Mouse (Mus musculus) liver, embryonic 15.5 days (tissue): Measurements from ENCODE around the gene Rab4a. TPM values are rescaled to one million over a fixed set of nuclear protein-coding genes. Genes with fewer than 3 reads are reported as not detected.

Experiments
- ATAC-seq: fragments of 200-750 bp; cut with Nextera tagmentation; 2 replicates; pipeline ENCODE4 v1.8.0; 2017; ENCODE audit warnings: moderate number of reproducible peaks, mild to moderate bottlenecking, moderate library complexity; ENCODE audit not compliant: insufficient read depth
- H3K27ac ChIP-seq: fragments of 300-500 bp; sonication (generic); replicated peaks from 2 replicates; pipeline ENCODE4 v1.5.1; 2015; ENCODE audit warnings: mild to moderate bottlenecking, inconsistent platforms
- H3K27me3 ChIP-seq: fragments of 300-500 bp; sonication (generic); 2 replicates; pipeline ENCODE4 v1.6.1; 2015; ENCODE audit warnings: mild to moderate bottlenecking, inconsistent platforms
- H3K36me3 ChIP-seq: fragments of 300-500 bp; sonication (generic); replicated peaks from 2 replicates; pipeline ENCODE4 v1.6.1; 2015; ENCODE audit warnings: moderate library complexity, mild to moderate bottlenecking, inconsistent platforms
- H3K4me1 ChIP-seq: fragments of 300-500 bp; sonication (generic); replicated peaks from 2 replicates; pipeline ENCODE4 v1.6.1; 2015; ENCODE audit warnings: inconsistent platforms
- H3K4me2 ChIP-seq: fragments of 300-500 bp; sonication (generic); 2 replicates; pipeline ENCODE4 v1.6.1; 2015; ENCODE audit warnings: moderate library complexity, mild to moderate bottlenecking, inconsistent platforms
- H3K4me3 ChIP-seq: fragments of 300-500 bp; sonication (generic); replicated peaks from 2 replicates; pipeline ENCODE4 v1.5.1; 2015; ENCODE audit warnings: mild to moderate bottlenecking, inconsistent platforms
- H3K9ac ChIP-seq: fragments of 300-500 bp; sonication (generic); 2 replicates; pipeline ENCODE4 v1.6.1; 2015; ENCODE audit warnings: moderate library complexity, mild to moderate bottlenecking, inconsistent platforms
- H3K9me3 ChIP-seq: fragments of 300-500 bp; sonication (generic); replicated peaks from 2 replicates; pipeline ENCODE4 v1.6.1; 2016; ENCODE audit warnings: inconsistent platforms
- WGBS: fragments of 180-500 bp; shearing (Covaris S2); methylation state at CpG from one replicate; pipeline ENCODE4 v1.1.7; 2015; ENCODE audit warnings: mixed read lengths; ENCODE audit not compliant: insufficient replicate concordance; 5-methylcytosine and 5-hydroxymethylcytosine counted together
- polyA plus RNA-seq: library from polyadenylated mRNA; unstranded; fragments of >200 nt; fragmentation: Nextera tagmentation; extraction: Ambion mirVana; gene quantifications from 2 replicates; pipeline ENCODE4 v1.2.1, GENCODE M21; 2015

Rab4a gene
- polyA plus RNA-seq, 1 experiment from 2014 or later: 28.8 TPM

GRCm38 (mm10) chr8:123826758-123827157 is 21.0 kb downstream of the Rab4a start:
- no peak overlapping the region for H3K4me3 ChIP-seq
- 87% methylated on average over 7 of the region's 7 CpGs for WGBS
- H3K9me3 ChIP-seq: no peaks in the 10 kb centered on the region
- no peaks in the 10 kb centered on the region for H3K27me3 ChIP-seq
- H3K27ac ChIP-seq: no peak overlapping the region
- no peak overlapping the region for H3K9ac ChIP-seq
- peaks cover 75% of the 10 kb centered on the region for H3K36me3 ChIP-seq
- no peak overlapping the region for H3K4me2 ChIP-seq
- ATAC-seq: no peak
- H3K4me1 ChIP-seq: peaks cover 29% of the 10 kb centered on the region

- ATAC-seq: no peak
- H3K4me2 ChIP-seq: no peak overlapping the region
Observed at GRCm38 (mm10) chr8:123827523-123827922, 21.7 kb downstream of the Rab4a start.

GRCm38 (mm10) chr8:123832757-123833156 is 27.0 kb downstream of the Rab4a start:
- 76% methylated on average over 4 of the region's 4 CpGs for WGBS
- Histone ChIP-seq H3K27ac (no peak overlapping the region), H3K4me3 (no peak overlapping the region), H3K4me1 (no peaks in the 10 kb centered on the region), H3K27me3 (no peaks in the 10 kb centered on the region), H3K4me2 (no peak overlapping the region), H3K9ac (no peak overlapping the region), H3K36me3 (peaks cover 82% of the 10 kb centered on the region), H3K9me3 (no peaks in the 10 kb centered on the region)
- no peak for ATAC-seq

More at GRCm38 (mm10) chr8:123827523-123827922, 21.7 kb downstream of the Rab4a start:
- Histone ChIP-seq H3K36me3 (peaks cover 77% of the 10 kb centered on the region), H3K27ac (no peak overlapping the region), H3K27me3 (no peaks in the 10 kb centered on the region), H3K4me3 (no peak overlapping the region), H3K9me3 (no peaks in the 10 kb centered on the region), H3K4me1 (peaks cover 24% of the 10 kb centered on the region), H3K9ac (no peak overlapping the region)
- WGBS: 85% methylated on average over 13 of the region's 13 CpGs

- H3K27ac ChIP-seq: no peak overlapping the region
- H3K4me2 ChIP-seq: no peak overlapping the region
- no peaks in the 10 kb centered on the region for H3K27me3 ChIP-seq
- WGBS: 58% methylated on average over 9 of the region's 9 CpGs
- no peak overlapping the region for H3K4me3 ChIP-seq
- H3K9ac ChIP-seq: no peak overlapping the region
- no peak for ATAC-seq
- no peaks in the 10 kb centered on the region for H3K9me3 ChIP-seq
- peaks cover 62% of the 10 kb centered on the region for H3K36me3 ChIP-seq
- no peaks in the 10 kb centered on the region; the same call in 1 of the 2 replicates for H3K4me1 ChIP-seq
Observed at GRCm38 (mm10) chr8:123835451-123835850, 29.7 kb downstream of the Rab4a start.

GRCm38 (mm10) chr8:123836354-123836753 is 30.6 kb downstream of the Rab4a start:
- no peaks in the 10 kb centered on the region; the same call in 1 of the 2 replicates for H3K4me1 ChIP-seq
- H3K4me2 ChIP-seq: no peak overlapping the region
- peaks cover 63% of the 10 kb centered on the region for H3K36me3 ChIP-seq
- no peak overlapping the region for H3K9ac ChIP-seq
- no peak for ATAC-seq
- no peak overlapping the region for H3K4me3 ChIP-seq
- no peaks in the 10 kb centered on the region for H3K9me3 ChIP-seq
- H3K27ac ChIP-seq: no peak overlapping the region
- H3K27me3 ChIP-seq: no peaks in the 10 kb centered on the region
- 83% methylated on average over 6 of the region's 6 CpGs for WGBS

GRCm38 (mm10) chr8:123838496-123838895 is 32.7 kb downstream of the Rab4a start:
- Histone ChIP-seq H3K9me3 (no peaks in the 10 kb centered on the region), H3K4me2 (no peak overlapping the region), H3K36me3 (peaks cover 64% of the 10 kb centered on the region), H3K9ac (no peak overlapping the region), H3K27ac (no peak overlapping the region), H3K27me3 (no peaks in the 10 kb centered on the region), H3K4me3 (no peak overlapping the region), H3K4me1 (no peaks in the 10 kb centered on the region; the same call in 1 of the 2 replicates)
- no peak for ATAC-seq
- WGBS: 67% methylated on average over 9 of the region's 9 CpGs

- ATAC-seq: no peak
- Histone ChIP-seq H3K4me1 (peaks cover 5% of the 10 kb centered on the region; the same call in 1 of the 2 replicates), H3K36me3 (peaks cover 60% of the 10 kb centered on the region), H3K4me2 (no peak overlapping the region), H3K4me3 (no peak overlapping the region), H3K27me3 (no peaks in the 10 kb centered on the region), H3K9me3 (no peaks in the 10 kb centered on the region), H3K27ac (no peak overlapping the region), H3K9ac (no peak overlapping the region)
- 78% methylated on average over 15 of the region's 15 CpGs for WGBS
Observed at GRCm38 (mm10) chr8:123840578-123841345, 35.0 kb downstream of the Rab4a start.

- no peaks in the 10 kb centered on the region for H3K9me3 ChIP-seq
- ATAC-seq: no peak
- no peak overlapping the region for H3K27ac ChIP-seq
- no peak overlapping the region for H3K4me2 ChIP-seq
- no peak overlapping the region for H3K9ac ChIP-seq
- H3K27me3 ChIP-seq: no peaks in the 10 kb centered on the region
- H3K36me3 ChIP-seq: peaks cover 51% of the 10 kb centered on the region
- H3K4me3 ChIP-seq: no peak overlapping the region
- H3K4me1 ChIP-seq: peaks cover 10% of the 10 kb centered on the region; the same call in 1 of the 2 replicates
- 84% methylated on average over 12 of the region's 12 CpGs for WGBS
Observed at GRCm38 (mm10) chr8:123842086-123842485, 36.3 kb downstream of the Rab4a start.

- no peak for ATAC-seq
- peaks cover 41% of the 10 kb centered on the region for H3K36me3 ChIP-seq
Observed at GRCm38 (mm10) chr8:123844341-123844740, 38.6 kb downstream of the Rab4a start.

DNA sequence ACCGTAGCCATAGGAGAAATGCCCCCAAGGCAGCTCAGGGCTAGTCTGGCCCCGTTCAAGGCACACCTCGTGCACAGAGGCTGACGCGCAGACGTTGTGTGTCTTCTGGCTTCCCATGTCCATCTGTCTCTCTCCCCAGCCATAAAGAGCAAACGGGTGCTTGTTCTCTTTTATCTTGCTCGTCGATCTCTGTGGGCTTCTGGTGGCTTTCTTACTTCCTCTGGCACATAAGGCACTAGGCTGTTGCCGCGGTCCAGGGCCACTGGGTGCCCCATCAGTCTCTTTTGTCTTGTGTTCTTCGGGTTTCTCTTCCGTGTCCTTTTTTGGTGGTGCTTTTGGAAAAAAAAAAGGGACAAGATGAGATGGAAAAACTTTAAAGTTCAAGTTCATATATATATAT is 39.3 kb downstream of the Rab4a start:
- no peaks in the 10 kb centered on the region for H3K9me3 ChIP-seq
- H3K27ac ChIP-seq: no peak overlapping the region
- no peak overlapping the region for H3K4me2 ChIP-seq
- ATAC-seq: no peak
- no peak overlapping the region for H3K4me3 ChIP-seq
- peaks cover 37% of the 10 kb centered on the region for H3K36me3 ChIP-seq
- WGBS: 30% methylated on average over 13 of the region's 13 CpGs
- H3K4me1 ChIP-seq: peaks cover 10% of the 10 kb centered on the region; the same call in 1 of the 2 replicates
- no peak overlapping the region for H3K9ac ChIP-seq
- H3K27me3 ChIP-seq: no peaks in the 10 kb centered on the region

More at GRCm38 (mm10) chr8:123844341-123844740, 38.6 kb downstream of the Rab4a start:
- 68% methylated on average over 7 of the region's 7 CpGs for WGBS
- H3K27ac ChIP-seq: no peak overlapping the region
- no peak overlapping the region for H3K4me2 ChIP-seq
- H3K27me3 ChIP-seq: no peaks in the 10 kb centered on the region
- no peaks in the 10 kb centered on the region for H3K9me3 ChIP-seq
- no peak overlapping the region for H3K4me3 ChIP-seq
- H3K9ac ChIP-seq: no peak overlapping the region
- H3K4me1 ChIP-seq: peaks cover 10% of the 10 kb centered on the region; the same call in 1 of the 2 replicates

DNA sequence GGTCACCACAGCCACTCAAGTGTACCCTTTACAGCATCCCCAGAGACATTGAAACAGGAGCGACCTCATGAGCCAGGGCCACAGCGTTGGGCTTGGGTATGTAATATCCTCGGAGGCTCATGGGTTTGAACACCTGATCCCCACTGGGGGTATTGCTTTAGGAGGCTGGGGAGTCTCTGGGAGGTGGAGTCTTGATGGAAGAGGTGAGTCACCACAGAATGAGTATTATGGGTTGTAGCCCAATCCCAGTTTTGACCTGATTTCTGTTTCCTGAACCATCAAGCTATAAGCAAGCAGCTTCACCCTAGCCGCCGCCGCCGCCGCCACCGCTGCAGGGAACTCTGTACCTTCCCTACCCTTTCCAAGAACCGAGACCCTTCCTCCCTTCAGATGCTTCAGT is 40.2 kb downstream of the Rab4a start:
- 84% methylated on average over 10 of the region's 10 CpGs for WGBS

More for the DNA sequence above, 40.2 kb downstream of the Rab4a start:
- Histone ChIP-seq H3K4me3 (no peak overlapping the region), H3K27ac (no peak overlapping the region), H3K36me3 (peaks cover 36% of the 10 kb centered on the region), H3K9ac (no peak overlapping the region), H3K4me2 (no peak overlapping the region), H3K27me3 (no peaks in the 10 kb centered on the region), H3K4me1 (0 out of 2 replicates have a peak, but pooled peaks cover 10% of the 10 kb centered on the region), H3K9me3 (no peaks in the 10 kb centered on the region)
- ATAC-seq: no peak
